Mouse (Mus musculus) gastrocnemius, adult 18-20 months (tissue): ENCODE measurements around the gene Gm7792. TPM values are rescaled to one million over a fixed set of nuclear protein-coding genes. Genes with fewer than 3 reads are reported as not detected.
"Not testable (repeated sequence)": the region's sequence is repeated elsewhere in the genome, so short reads cannot be mapped to it uniquely, and the experiment has no call there.

Experiments
- DNase-seq: peaks from one replicate; pipeline ENCODE4 v3.0.0; 2021; ENCODE audit warnings: low spot score
- long read RNA-seq, 2 experiments: library from polyadenylated mRNA; stranded (forward); transcript quantifications; one replicate each; pipeline ENCODE4 v2.0.0; 2021
- total RNA-seq, 2 experiments: library from RNA; stranded (reverse); gene quantifications; 2 replicates each; pipeline ENCODE4 v1.2.3; 2021

Gene Gm7792
- not detected for total RNA-seq
- long read RNA-seq, experiment 1, result 0 reads
- long read RNA-seq, experiment 2, result 0 reads

DNA sequence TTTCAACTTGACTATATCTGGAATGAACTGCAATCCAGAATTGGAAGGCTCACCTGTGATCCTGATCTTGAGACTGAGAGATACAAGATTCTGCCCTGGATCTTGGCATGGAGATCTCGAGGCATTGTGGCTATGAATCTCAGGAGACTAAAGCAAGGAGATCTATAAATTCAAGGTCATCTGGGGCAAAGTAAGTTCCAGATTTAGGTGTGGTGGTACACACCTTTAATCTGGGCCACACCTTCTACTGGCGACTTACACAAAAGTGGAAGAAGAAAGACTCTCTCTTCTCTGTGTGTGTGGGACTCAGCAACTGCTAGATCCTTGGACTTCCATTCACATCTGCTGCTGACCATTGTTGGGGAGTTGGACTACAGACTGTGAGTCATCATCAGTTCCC, at the start of gene Gm7792:
Gene Gm7792, plus strand, starts transcription at position 301 of the 400 bp plus-strand sequence.
- DNase-seq, result not testable (repeated sequence)

Other genes with a start within 250 kb of the Gm7792 start
- not detected for gene C87414, start 172.2 kb upstream of the Gm7792 start, total RNA-seq
- gene Gm16429, start 85.3 kb downstream of the Gm7792 start, total RNA-seq, result not detected
- not detected for gene BC061212, start 226.8 kb downstream of the Gm7792 start, total RNA-seq
- gene Gm6351, start 232.6 kb downstream of the Gm7792 start, total RNA-seq, result not detected